Mouse (Mus musculus): ENCODE data around the gene Klhl25. TPM values are rescaled to one million over a fixed set of nuclear protein-coding genes. Genes with fewer than 3 reads are reported as not detected.
"Not testable (repeated sequence)": the region's sequence is repeated elsewhere in the genome, so short reads cannot be mapped to it uniquely, and the experiment has no call there.

Klhl25 gene
- polyA plus RNA-seq, 1 experiment from 2014 or later: 29.0 TPM

DNA sequence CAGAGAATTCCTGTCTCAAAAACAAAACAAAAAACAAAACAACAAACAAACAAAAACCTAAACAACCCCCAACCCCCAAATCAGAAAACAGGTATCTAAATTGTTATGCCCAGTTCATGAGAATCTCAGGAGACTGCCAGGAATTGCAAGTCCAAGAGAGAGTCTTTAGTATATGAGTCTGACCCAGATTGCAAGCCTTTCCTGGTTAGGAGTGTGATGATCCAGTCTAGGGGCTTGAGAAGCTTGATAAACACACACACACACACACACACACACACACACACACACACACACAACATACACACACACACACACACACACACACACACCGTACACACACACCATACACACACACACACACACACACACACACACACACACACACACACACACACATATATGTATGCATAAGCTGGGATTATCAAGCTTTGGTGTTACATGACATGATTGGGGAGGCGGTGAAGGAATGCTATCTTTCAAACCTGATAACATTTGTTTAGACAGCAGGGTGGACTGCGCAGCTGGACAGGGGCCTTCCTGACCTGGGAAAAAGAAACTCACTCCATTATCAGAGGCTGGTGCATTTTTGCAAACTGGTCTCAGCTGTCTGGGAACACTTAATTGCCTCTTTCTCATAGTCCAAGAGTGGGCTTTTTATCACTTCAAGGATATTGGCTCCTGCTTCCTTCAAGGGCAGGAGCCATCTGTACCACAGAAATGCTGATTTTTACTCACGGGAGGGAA lies 21.6 kb upstream of the Klhl25 start:
- ATAC-seq (ENCODE audit: low read depth): no peak
- H3K4me1 ChIP-seq (replicated peaks): no peaks in the 10 kb centered on the region
- H3K9me3 ChIP-seq: no peaks in the 10 kb centered on the region
- no peak overlapping the region for H3K4me3 ChIP-seq
- WGBS: 64% methylated on average over 3 of the region's 4 CpGs
- 0 out of 2 replicates have a peak overlapping the region, but pooled peaks have one; percentile 46 for H3K27ac ChIP-seq (replicated peaks)
- H3K4me2 ChIP-seq: no peak overlapping the region
- H3K9ac ChIP-seq: no peak overlapping the region
- H3K36me3 ChIP-seq: no peaks in the 10 kb centered on the region
- no peaks in the 10 kb centered on the region for H3K27me3 ChIP-seq

DNA sequence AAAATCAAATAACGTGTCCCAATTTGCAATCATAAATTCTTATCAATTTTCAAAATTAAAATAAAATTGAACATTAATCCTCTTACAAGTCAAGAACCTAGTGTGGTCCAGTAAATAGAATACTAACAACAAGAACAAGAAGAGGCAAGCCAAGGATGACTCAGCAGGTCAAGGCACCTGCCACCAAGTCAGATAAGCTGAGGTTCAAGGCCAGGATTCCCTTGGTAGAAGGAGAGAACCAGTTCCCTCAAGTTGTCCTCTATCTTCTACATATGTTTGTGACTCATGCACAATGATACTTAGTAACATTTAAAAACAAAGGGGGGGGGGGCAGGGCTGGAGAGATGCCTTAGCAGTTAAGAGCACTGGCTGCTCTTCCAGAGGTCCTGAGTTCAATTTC lies 20.8 kb upstream of the Klhl25 start:
- Histone ChIP-seq H3K27ac (replicated peaks) (no peak overlapping the region), H3K4me1 (replicated peaks) (no peaks in the 10 kb centered on the region), H3K9me3 (no peaks in the 10 kb centered on the region), H3K36me3 (no peaks in the 10 kb centered on the region), H3K4me3 (no peak overlapping the region), H3K9ac (no peak overlapping the region), H3K27me3 (no peaks in the 10 kb centered on the region), H3K4me2 (no peak overlapping the region)
- WGBS: 100% methylated on average over 1 of the region's 1 CpGs
- no peak for ATAC-seq (ENCODE audit: low read depth)

DNA sequence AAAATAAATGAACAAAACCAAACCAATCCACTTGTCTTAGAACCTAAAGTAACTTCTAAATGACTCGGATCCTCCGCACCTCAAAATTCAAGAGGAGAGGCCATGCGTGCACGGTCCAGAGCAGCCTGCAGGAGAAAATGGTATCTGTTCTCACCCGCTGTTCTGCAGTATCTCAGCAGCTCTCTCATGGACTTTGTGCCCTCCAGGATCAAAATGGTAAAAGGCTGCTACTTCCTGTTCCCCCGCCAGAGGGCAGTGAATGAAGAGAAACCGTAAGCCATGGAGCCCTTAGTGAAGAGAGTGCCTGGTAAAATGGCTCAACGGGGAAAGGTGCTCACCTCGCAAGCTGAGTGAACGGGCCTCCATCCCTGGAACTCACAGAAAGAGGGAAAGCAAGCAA lies 20.3 kb upstream of the Klhl25 start:
- Histone ChIP-seq H3K27ac (replicated peaks) (no peak overlapping the region), H3K4me2 (no peak overlapping the region), H3K9ac (no peak overlapping the region), H3K27me3 (no peaks in the 10 kb centered on the region), H3K9me3 (no peaks in the 10 kb centered on the region), H3K36me3 (no peaks in the 10 kb centered on the region), H3K4me3 (no peak overlapping the region), H3K4me1 (replicated peaks) (no peaks in the 10 kb centered on the region)
- WGBS: 29% methylated on average over 10 of the region's 10 CpGs
- peak; percentile 65 for ATAC-seq (ENCODE audit: low read depth)

DNA sequence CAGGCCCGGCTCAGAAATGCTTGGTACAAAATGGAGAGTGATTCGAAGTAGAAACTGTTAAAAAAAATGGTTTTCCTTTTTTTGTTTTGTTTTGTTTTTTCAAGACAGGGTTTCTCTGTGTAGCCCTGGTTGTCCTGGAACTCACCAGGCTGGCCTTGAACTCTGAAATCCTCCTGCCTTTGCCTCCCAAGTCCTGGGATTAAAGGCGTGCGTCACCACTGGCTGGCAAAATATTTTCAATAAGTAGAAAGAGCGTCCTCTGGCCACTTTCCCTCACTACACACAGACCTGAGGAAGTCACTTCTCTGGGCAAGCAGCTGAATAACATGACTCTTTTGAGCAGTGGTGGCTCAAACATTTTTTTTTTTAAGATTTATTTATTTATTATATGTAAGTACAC lies 19.6 kb upstream of the Klhl25 start:
- Histone ChIP-seq H3K36me3 (no peaks in the 10 kb centered on the region), H3K27me3 (no peaks in the 10 kb centered on the region), H3K9me3 (no peaks in the 10 kb centered on the region), H3K4me1 (replicated peaks) (no peaks in the 10 kb centered on the region), H3K4me2 (no peak overlapping the region), H3K9ac (no peak overlapping the region), H3K4me3 (no peak overlapping the region), H3K27ac (replicated peaks) (no peak overlapping the region)
- no peak for ATAC-seq (ENCODE audit: low read depth)
- WGBS: 91% methylated on average over 5 of the region's 5 CpGs

DNA sequence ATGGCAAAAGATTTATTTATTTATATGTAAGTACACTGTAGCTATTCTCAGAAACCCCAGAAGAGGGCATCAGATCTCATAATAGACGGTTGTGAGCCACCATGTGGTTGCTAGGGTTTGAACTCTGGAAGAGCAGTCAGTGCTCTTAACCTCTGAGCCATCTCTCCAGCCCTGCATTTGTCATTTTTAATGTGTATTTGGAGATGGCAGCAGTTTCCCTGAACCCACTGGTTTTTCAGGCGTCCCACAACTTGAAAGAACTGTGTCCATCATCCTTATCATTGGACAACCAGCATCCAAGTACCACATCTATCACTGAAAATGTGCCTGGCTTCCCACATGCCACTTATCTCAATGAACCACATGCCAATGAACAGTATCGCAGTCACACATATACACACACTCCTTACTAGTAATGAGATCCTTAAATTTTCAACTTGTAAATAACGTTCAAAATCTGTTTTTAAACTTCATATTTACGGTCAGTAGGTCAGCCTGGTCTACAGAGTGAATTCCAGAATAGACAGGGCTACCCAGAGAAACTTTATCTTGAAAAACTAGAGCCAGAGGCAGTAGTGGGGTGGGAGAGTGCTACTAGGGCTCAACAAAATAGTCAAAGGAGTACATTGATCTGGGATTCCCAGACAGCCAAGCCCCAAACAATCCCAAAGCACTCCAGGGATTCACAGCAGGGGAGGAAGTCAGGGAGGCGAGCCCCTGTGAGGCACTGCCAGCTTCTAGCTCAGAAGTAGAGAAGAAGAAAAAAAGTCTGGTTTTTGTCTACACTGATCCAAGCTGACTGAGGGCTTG lies 17.7 kb upstream of the Klhl25 start:
- H3K9me3 ChIP-seq: no peaks in the 10 kb centered on the region
- no peaks in the 10 kb centered on the region for H3K27me3 ChIP-seq
- no peak overlapping the region for H3K4me2 ChIP-seq
- ATAC-seq (ENCODE audit: low read depth): no peak
- 78% methylated on average over 6 of the region's 6 CpGs for WGBS
- H3K4me1 ChIP-seq (replicated peaks): no peaks in the 10 kb centered on the region
- H3K4me3 ChIP-seq: no peak overlapping the region
- H3K36me3 ChIP-seq: no peaks in the 10 kb centered on the region
- H3K9ac ChIP-seq: no peak overlapping the region
- H3K27ac ChIP-seq (replicated peaks): no peak overlapping the region

DNA sequence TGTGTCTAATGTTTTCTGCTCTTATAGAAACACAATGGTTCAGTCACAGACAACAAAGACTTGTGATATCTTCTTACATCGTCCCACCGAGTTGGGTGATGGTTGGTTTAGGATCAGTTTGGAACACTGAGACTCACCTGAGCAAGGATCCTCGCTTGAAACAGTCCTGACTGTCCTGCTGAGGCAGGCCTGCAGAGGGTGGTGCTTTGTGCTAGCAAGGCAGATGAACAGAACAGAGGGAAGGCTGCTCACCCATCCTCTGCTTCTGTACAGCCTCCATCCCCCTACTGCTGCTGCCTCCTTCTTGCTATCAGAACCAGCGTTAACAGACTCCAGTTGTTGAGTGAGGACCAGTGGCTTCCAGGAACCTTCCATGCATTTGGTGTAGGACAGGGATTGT lies 14.2 kb upstream of the Klhl25 start:
- H3K4me2 ChIP-seq; H3K9ac ChIP-seq; H3K9me3 ChIP-seq; H3K27ac ChIP-seq (replicated peaks); H3K27me3 ChIP-seq; ATAC-seq (ENCODE audit: low read depth); H3K36me3 ChIP-seq; H3K4me1 ChIP-seq (replicated peaks); H3K4me3 ChIP-seq: not testable (repeated sequence)
- 78% methylated on average over 3 of the region's 4 CpGs for WGBS

DNA sequence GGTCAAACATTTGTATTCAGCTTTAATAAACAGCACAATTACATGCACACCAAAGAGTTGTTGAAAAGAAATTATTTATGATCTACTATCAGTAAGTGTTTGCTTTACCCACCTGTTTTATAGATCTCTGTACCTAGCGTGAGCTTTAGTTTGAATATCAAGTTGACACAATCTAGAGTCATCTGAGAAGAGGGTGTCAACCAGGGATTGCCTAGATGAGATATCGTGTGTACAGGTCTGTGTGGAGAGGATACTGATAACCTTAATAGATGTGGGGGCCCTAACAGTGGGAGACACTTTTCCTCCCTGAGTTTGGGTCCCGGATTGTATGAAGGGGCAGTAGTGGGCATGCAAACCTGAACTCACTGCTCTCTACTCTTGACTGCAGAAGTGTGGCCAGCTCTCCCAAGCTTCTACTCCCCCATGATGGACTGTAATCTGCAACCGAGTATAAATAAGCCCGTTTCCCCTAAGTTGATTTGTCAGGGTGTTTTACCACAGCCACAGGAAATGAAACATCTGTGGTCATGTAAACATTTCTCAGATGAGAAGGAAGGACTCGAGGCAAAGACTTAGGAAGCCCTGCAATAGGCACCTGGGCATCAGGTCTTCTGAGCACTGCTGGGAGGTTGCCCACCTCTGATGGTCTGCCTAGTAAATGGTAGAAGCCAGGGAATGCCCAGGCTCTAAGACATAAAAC lies 13.0 kb upstream of the Klhl25 start:
- WGBS: 84% methylated on average over 3 of the region's 6 CpGs
- not testable (repeated sequence) for ATAC-seq (ENCODE audit: low read depth); H3K27me3 ChIP-seq

DNA sequence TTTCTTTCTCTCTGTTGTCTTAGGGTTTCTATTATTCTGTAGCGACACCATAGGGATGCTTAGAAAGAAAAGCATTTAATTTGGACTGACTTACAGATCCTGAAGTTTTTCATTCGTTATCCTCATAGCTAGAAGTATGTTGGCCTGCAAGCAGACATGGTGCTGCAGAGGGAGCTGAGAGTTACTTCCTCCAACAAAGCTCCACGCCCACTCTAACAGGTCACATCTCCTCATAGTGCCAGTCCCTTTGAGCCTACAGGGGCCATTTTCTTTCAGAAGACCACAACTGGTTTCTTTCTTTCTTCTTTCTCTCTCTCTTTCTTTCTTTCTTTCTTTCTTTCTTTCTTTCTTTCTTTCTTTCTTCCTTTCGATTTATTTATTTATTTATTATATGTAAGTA lies 8.0 kb upstream of the Klhl25 start:
- Histone ChIP-seq H3K9ac (no peak overlapping the region), H3K4me1 (replicated peaks) (no peaks in the 10 kb centered on the region), H3K4me3 (no peak overlapping the region), H3K27ac (replicated peaks) (no peak overlapping the region), H3K27me3 (no peaks in the 10 kb centered on the region), H3K4me2 (no peak overlapping the region), H3K36me3 (no peaks in the 10 kb centered on the region), H3K9me3 (no peaks in the 10 kb centered on the region)
- WGBS: 87% methylated on average over 4 of the region's 4 CpGs
- no peak for ATAC-seq (ENCODE audit: low read depth)

More for the DNA sequence above, 13.0 kb upstream of the Klhl25 start:
- not testable (repeated sequence) for H3K27ac ChIP-seq (replicated peaks); H3K9me3 ChIP-seq; H3K9ac ChIP-seq; H3K4me2 ChIP-seq; H3K36me3 ChIP-seq; H3K4me3 ChIP-seq; H3K4me1 ChIP-seq (replicated peaks)

DNA sequence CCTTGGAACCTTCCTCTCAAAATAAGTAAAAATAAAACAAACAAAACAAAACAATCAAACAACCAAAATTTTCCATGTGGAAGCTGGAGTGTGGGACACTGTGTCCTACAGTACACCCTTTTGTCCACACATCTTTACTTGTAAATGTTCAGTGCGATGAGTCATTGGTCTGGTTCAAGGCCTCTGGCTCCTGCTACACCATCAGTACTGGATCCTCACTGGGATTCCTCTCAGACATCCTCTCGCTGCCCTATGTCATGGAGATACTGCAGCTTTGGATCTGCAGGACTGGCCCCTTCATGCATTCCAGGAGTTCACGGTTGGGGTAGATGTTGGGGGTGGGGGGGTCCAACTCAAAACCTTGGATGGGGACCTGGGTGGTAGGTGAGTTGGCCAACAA lies 5.8 kb upstream of the Klhl25 start:
- H3K9me3 ChIP-seq: no peaks in the 10 kb centered on the region
- no peaks in the 10 kb centered on the region for H3K36me3 ChIP-seq
- 91% methylated on average over 3 of the region's 3 CpGs for WGBS
- H3K4me1 ChIP-seq (replicated peaks): peaks cover under 1% of the 10 kb centered on the region; the same call in 1 of the 2 replicates
- no peak overlapping the region for H3K9ac ChIP-seq
- no peak overlapping the region for H3K27ac ChIP-seq (replicated peaks)
- H3K27me3 ChIP-seq: no peaks in the 10 kb centered on the region
- H3K4me2 ChIP-seq: no peak overlapping the region
- H3K4me3 ChIP-seq: no peak overlapping the region
- ATAC-seq (ENCODE audit: low read depth): no peak

DNA sequence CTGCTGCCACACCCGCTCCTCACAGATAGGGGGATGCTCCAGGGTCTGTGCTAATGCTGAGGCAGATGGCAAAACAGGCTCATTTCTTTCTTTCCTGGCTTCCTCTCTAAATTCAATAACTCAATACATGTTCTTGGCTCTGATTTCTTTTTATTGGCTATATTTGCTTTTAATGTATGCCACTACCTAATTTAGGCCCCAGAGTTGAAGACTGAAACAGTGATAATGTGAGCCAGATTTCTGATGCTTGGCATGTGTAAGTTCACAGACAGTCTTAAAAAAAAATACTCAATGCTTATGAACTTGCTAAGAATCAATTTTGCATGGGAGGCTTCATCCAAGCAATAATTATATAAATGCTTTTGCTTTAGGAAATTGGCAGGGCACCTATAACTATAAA lies 2.2 kb upstream of the Klhl25 start:
- H3K27me3 ChIP-seq: no peaks in the 10 kb centered on the region
- no peaks in the 10 kb centered on the region for H3K36me3 ChIP-seq
- H3K27ac ChIP-seq (replicated peaks): no peak overlapping the region
- no peak overlapping the region for H3K4me3 ChIP-seq
- H3K4me2 ChIP-seq: no peak overlapping the region
- H3K9ac ChIP-seq: no peak overlapping the region
- 84% methylated on average over 1 of the region's 1 CpGs for WGBS
- H3K9me3 ChIP-seq: no peaks in the 10 kb centered on the region
- no peak for ATAC-seq (ENCODE audit: low read depth)
- H3K4me1 ChIP-seq (replicated peaks): peaks cover 21% of the 10 kb centered on the region

DNA sequence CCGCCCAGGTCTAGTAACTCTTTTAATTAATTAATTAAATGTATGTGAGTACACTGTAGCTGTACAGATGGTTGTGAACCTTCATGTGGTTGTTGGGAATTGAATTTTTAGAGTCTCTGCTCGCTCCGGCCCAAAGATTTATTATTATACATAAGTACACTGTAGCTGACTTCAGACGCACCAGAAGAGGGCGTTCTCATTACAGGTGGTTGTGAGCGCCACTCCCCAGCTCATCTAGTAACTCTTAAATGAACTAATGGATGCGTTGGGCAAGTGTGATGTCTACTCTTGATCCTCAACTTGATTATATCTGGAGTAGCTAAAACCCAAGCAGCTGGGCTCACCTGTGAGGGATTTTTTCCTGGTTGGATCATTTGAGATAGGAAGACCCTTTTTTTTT lies 1.2 kb upstream of the Klhl25 start:
- Histone ChIP-seq H3K36me3 (no peaks in the 10 kb centered on the region), H3K4me1 (replicated peaks) (peaks cover 31% of the 10 kb centered on the region), H3K9me3 (no peaks in the 10 kb centered on the region), H3K4me2 (no peak overlapping the region), H3K9ac (no peak overlapping the region), H3K27ac (replicated peaks) (no peak overlapping the region), H3K27me3 (no peaks in the 10 kb centered on the region), H3K4me3 (no peak overlapping the region)
- no peak for ATAC-seq (ENCODE audit: low read depth)
- 58% methylated on average over 7 of the region's 7 CpGs for WGBS

DNA sequence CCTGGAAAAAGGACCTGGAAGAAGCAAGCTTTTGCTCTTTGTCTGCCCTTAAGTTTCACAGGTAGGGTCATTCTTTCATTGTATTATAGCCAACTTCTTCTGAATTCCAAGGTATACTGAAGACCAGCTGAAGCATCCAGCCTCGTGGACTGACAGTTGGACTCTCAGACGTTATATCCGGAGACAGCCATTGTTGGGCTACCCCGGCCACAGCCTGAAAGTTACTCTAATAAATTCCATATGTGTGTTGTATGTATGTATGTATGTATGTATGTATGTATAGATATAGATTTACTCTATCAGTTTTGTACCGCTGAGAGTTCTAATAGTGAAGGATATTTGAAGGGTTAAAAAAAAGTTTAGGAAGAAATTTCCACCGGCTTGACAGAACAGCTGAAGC lies 621 bp upstream of the Klhl25 start:
- H3K9ac ChIP-seq: peak overlapping the region; percentile 92
- no peak overlapping the region for H3K27ac ChIP-seq (replicated peaks)

More for the DNA sequence above, 621 bp upstream of the Klhl25 start:
- Histone ChIP-seq H3K4me2 (peak overlapping the region; percentile 89), H3K36me3 (no peaks in the 10 kb centered on the region), H3K27me3 (no peaks in the 10 kb centered on the region), H3K9me3 (no peaks in the 10 kb centered on the region), H3K4me1 (replicated peaks) (peaks cover 37% of the 10 kb centered on the region), H3K4me3 (peak overlapping the region; percentile 93)
- no peak for ATAC-seq (ENCODE audit: low read depth)
- 8% methylated on average over 6 of the region's 6 CpGs for WGBS

Measured in neural tube, embryonic 13.5 days (tissue).